Mouse (Mus musculus) thymus, adult 2 months (tissue): ENCODE data around the gene Nacc2. TPM values are rescaled to one million over a fixed set of nuclear protein-coding genes. Genes with fewer than 3 reads are reported as not detected.

Experiments
- DNase-seq: peaks from one replicate; pipeline ENCODE4 v3.0.0; 2021
- H3K27ac ChIP-seq: fragments of 200-500 bp; 2 replicates; pipeline ENCODE4 v1.5.1; 2012; ENCODE audit warnings: low read length, control low read depth; ENCODE audit not compliant: control insufficient read depth, insufficient read depth
- H3K27me3 ChIP-seq: fragments of 200-500 bp; 2 replicates; pipeline ENCODE4 v1.6.1; 2012; ENCODE audit warnings: mild to moderate bottlenecking, low read length, moderate library complexity, mixed read lengths; ENCODE audit not compliant: control insufficient read depth, insufficient read depth
- H3K36me3 ChIP-seq: fragments of 200-500 bp; 2 replicates; pipeline ENCODE4 v1.6.1; 2012; ENCODE audit warnings: mild to moderate bottlenecking, low read length, moderate library complexity; ENCODE audit not compliant: control insufficient read depth, insufficient read depth
- H3K4me1 ChIP-seq: fragments of 200-500 bp; replicated peaks from 2 replicates; pipeline ENCODE4 v1.6.1; 2012; ENCODE audit warnings: low read length; ENCODE audit not compliant: control insufficient read depth, insufficient read depth
- H3K4me3 ChIP-seq: fragments of 200-500 bp; 2 replicates; pipeline ENCODE4 v1.5.1; 2012; ENCODE audit warnings: mild to moderate bottlenecking, low read length, control low read depth, moderate library complexity; ENCODE audit not compliant: control insufficient read depth, insufficient read depth
- CTCF ChIP-seq: fragments of 200-500 bp; IDR thresholded peaks from 2 replicates; pipeline ENCODE4 v1.5.1; 2012; ENCODE audit warnings: mild to moderate bottlenecking, control low read depth, low read length, moderate library complexity, borderline replicate concordance; ENCODE audit not compliant: control insufficient read depth, poor library complexity, insufficient read depth; ENCODE audit errors: extremely low read depth
- POLR2A ChIP-seq: fragments of 200-500 bp; IDR thresholded peaks from 2 replicates; pipeline ENCODE4 v1.6.1; 2012; ENCODE audit warnings: mild to moderate bottlenecking, low read length, control low read depth, moderate library complexity; ENCODE audit not compliant: control insufficient read depth, poor library complexity, insufficient read depth; ENCODE audit errors: extremely low read depth
- WGBS: fragments of 180-500 bp; shearing (Covaris S2); methylation state at CpG from one replicate; pipeline ENCODE4 v1.1.7; 2018; 5-methylcytosine and 5-hydroxymethylcytosine counted together
- polyA plus RNA-seq: library from polyadenylated mRNA; depleted of rRNA; stranded (reverse); fragments of >200 nt; gene quantifications from 2 replicates; pipeline ENCODE4 v1.2.3, GENCODE M21; 2012

Nacc2 gene
- polyA plus RNA-seq, 1 experiment = 12.6 TPM

- no peaks in the 10 kb centered on the region for H3K27me3 ChIP-seq
- no peak overlapping the region for H3K4me3 ChIP-seq
- WGBS = 98% methylated on average over 7 of the region's 7 CpGs
- no peaks in the 10 kb centered on the region for H3K4me1 ChIP-seq
- no peak overlapping the region for H3K27ac ChIP-seq
- no peak for DNase-seq
- no peaks in the 10 kb centered on the region for H3K36me3 ChIP-seq
- TF ChIP-seq POLR2A (no peak), CTCF (no peak)
Observed at GRCm38 (mm10) chr2:26057053-26057452, 66.0 kb downstream of the Nacc2 start.

- no peak for TF ChIP-seq POLR2A
- no peak for TF ChIP-seq CTCF
- Histone ChIP-seq H3K4me3 (no peak overlapping the region), H3K27me3 (no peaks in the 10 kb centered on the region), H3K36me3 (no peaks in the 10 kb centered on the region), H3K27ac (no peak overlapping the region), H3K4me1 (no peaks in the 10 kb centered on the region)
- no peak for DNase-seq
- 89% methylated on average over 5 of the region's 5 CpGs for WGBS
Observed at GRCm38 (mm10) chr2:26056226-26056625, 66.8 kb downstream of the Nacc2 start.

GRCm38 (mm10) chr2:26055747-26056102 is 67.3 kb downstream of the Nacc2 start:
- no peaks in the 10 kb centered on the region for H3K4me1 ChIP-seq
- H3K36me3 ChIP-seq = no peaks in the 10 kb centered on the region
- 50% methylated on average over 2 of the region's 2 CpGs for WGBS
- no peak for DNase-seq
- TF ChIP-seq POLR2A (no peak), CTCF (no peak)
- H3K4me3 ChIP-seq = no peak overlapping the region
- no peak overlapping the region for H3K27ac ChIP-seq
- no peaks in the 10 kb centered on the region for H3K27me3 ChIP-seq

GRCm38 (mm10) chr2:26055046-26055746 is 67.8 kb downstream of the Nacc2 start:
- Histone ChIP-seq H3K27ac (no peak overlapping the region), H3K4me3 (no peak overlapping the region), H3K27me3 (no peaks in the 10 kb centered on the region), H3K36me3 (no peaks in the 10 kb centered on the region), H3K4me1 (no peaks in the 10 kb centered on the region)
- peak; percentile 51 for DNase-seq
- TF ChIP-seq POLR2A (no peak), CTCF (0 out of 2 replicates have a peak, but pooled peaks have one; percentile 37)
- 70% methylated on average over 8 of the region's 8 CpGs for WGBS

- no peak for TF ChIP-seq CTCF
- no peak for TF ChIP-seq POLR2A
- Histone ChIP-seq H3K4me1 (no peaks in the 10 kb centered on the region), H3K4me3 (no peak overlapping the region), H3K36me3 (no peaks in the 10 kb centered on the region), H3K27ac (no peak overlapping the region), H3K27me3 (no peaks in the 10 kb centered on the region)
- WGBS = 87% methylated on average over 4 of the region's 4 CpGs
- no peak for DNase-seq
Observed at GRCm38 (mm10) chr2:26052806-26053205, 70.2 kb downstream of the Nacc2 start.

- Histone ChIP-seq H3K4me1 (no peaks in the 10 kb centered on the region), H3K36me3 (no peaks in the 10 kb centered on the region), H3K4me3 (no peak overlapping the region), H3K27me3 (no peaks in the 10 kb centered on the region), H3K27ac (no peak overlapping the region)
- no peak for TF ChIP-seq CTCF
- TF ChIP-seq POLR2A = no peak
- 78% methylated on average over 5 of the region's 5 CpGs for WGBS
- no peak for DNase-seq
Observed at GRCm38 (mm10) chr2:26048816-26049215, 74.2 kb downstream of the Nacc2 start.

- Histone ChIP-seq H3K4me3 (no peak overlapping the region), H3K4me1 (no peaks in the 10 kb centered on the region), H3K27me3 (no peaks in the 10 kb centered on the region), H3K27ac (no peak overlapping the region), H3K36me3 (no peaks in the 10 kb centered on the region)
- 92% methylated on average over 9 of the region's 9 CpGs for WGBS
- TF ChIP-seq POLR2A = no peak
- TF ChIP-seq CTCF = no peak
- no peak for DNase-seq
Observed at GRCm38 (mm10) chr2:26044216-26044615, 78.8 kb downstream of the Nacc2 start.
